Mouse (Mus musculus) kidney, adult 2 months (tissue): Measurements from ENCODE around the gene Fam78b. TPM values are rescaled to one million over a fixed set of nuclear protein-coding genes. Genes with fewer than 3 reads are reported as not detected.

ENCODE experiments used
- DNase-seq: peaks from one replicate; pipeline ENCODE4 v3.0.0; 2021
- H3K27ac ChIP-seq: fragments of 200-500 bp; 2 replicates; pipeline ENCODE4 v1.5.1; 2012; ENCODE audit warnings: low read depth, low read length, control low read depth, inconsistent platforms; ENCODE audit not compliant: insufficient read depth
- H3K27me3 ChIP-seq: fragments of 200-500 bp; replicated peaks from 2 replicates; pipeline ENCODE4 v1.6.1; 2012; ENCODE audit warnings: mild to moderate bottlenecking, moderate library complexity, low read length, inconsistent platforms; ENCODE audit not compliant: control insufficient read depth, insufficient read depth
- H3K36me3 ChIP-seq: fragments of 200-500 bp; 2 replicates; pipeline ENCODE4 v1.6.1; 2012; ENCODE audit warnings: mild to moderate bottlenecking, moderate library complexity, low read length, inconsistent platforms; ENCODE audit not compliant: control insufficient read depth, insufficient read depth
- H3K4me1 ChIP-seq: fragments of 200-500 bp; 2 replicates; pipeline ENCODE4 v1.6.1; 2011; ENCODE audit warnings: low read length; ENCODE audit not compliant: control insufficient read depth, insufficient read depth
- H3K4me3 ChIP-seq: fragments of 200-500 bp; 2 replicates; pipeline ENCODE4 v1.5.1; 2011; ENCODE audit warnings: mild to moderate bottlenecking, low read depth, low read length, control low read depth; ENCODE audit not compliant: insufficient read depth
- CTCF ChIP-seq: fragments of 200-500 bp; conservative IDR thresholded peaks from 2 replicates; pipeline ENCODE4 v1.5.1; 2011; ENCODE audit warnings: low read depth, mild to moderate bottlenecking, control low read depth, low read length, moderate library complexity, mixed read lengths; ENCODE audit not compliant: insufficient read depth, insufficient read length
- POLR2A ChIP-seq: fragments of 200-500 bp; IDR thresholded peaks from one replicate; pipeline ENCODE4 v1.6.1; 2011; ENCODE audit warnings: low read depth, low read length, control low read depth
- WGBS: fragments of 180-500 bp; shearing (Covaris S2); methylation state at CpG from one replicate; pipeline ENCODE4 v1.1.7; 2018; 5-methylcytosine and 5-hydroxymethylcytosine counted together
- polyA plus RNA-seq: library from polyadenylated mRNA; depleted of rRNA; stranded (reverse); fragments of >200 nt; gene quantifications from 2 replicates; pipeline ENCODE4 v1.2.3, GENCODE M21; 2012

Fam78b gene
- polyA plus RNA-seq, 1 experiment = 1.3 TPM

- TF ChIP-seq POLR2A = no peak
- TF ChIP-seq CTCF = no peak
- Histone ChIP-seq H3K4me1 (no peaks in the 10 kb centered on the region), H3K36me3 (no peaks in the 10 kb centered on the region), H3K27ac (no peak overlapping the region), H3K4me3 (no peak overlapping the region), H3K27me3 (no peaks in the 10 kb centered on the region)
- 30% methylated on average over 6 of the region's 6 CpGs for WGBS
- no peak for DNase-seq
Measured at GRCm38 (mm10) chr1:167011301-167011700, 10.1 kb downstream of the Fam78b start.

DNA sequence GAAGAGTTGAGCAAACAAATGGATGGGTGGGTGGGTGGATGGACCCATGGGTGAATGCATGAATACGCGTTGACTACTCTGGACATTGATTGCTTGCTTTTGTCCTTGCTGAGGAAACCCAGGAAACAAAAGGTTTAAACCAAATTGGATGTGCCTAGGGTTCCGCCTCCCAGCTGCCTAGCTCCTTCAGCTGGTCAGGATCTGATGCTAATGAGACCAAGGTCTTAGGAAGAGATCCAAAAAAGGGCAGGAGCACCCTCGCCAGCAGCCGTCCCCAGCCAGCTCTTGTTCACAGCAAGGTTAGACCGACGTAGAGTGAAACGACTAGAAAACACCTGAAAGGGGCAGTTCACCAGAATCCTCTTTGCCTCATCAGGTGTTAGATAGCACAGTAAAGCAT, 11.4 kb downstream of the Fam78b start:
- no peak for DNase-seq
- no peak overlapping the region for H3K4me3 ChIP-seq
- WGBS = 95% methylated on average over 8 of the region's 8 CpGs
- H3K27me3 ChIP-seq = no peaks in the 10 kb centered on the region
- TF ChIP-seq CTCF (no peak), POLR2A (no peak)
- H3K36me3 ChIP-seq = no peaks in the 10 kb centered on the region
- H3K27ac ChIP-seq = no peak overlapping the region
- H3K4me1 ChIP-seq = no peaks in the 10 kb centered on the region

GRCm38 (mm10) chr1:167013234-167013864, 12.1 kb downstream of the Fam78b start:
- H3K4me3 ChIP-seq = no peak overlapping the region
- TF ChIP-seq POLR2A (no peak), CTCF (no peak)
- H3K4me1 ChIP-seq = no peaks in the 10 kb centered on the region
- H3K27ac ChIP-seq = no peak overlapping the region
- no peaks in the 10 kb centered on the region for H3K27me3 ChIP-seq
- DNase-seq = no peak
- WGBS = 33% methylated on average over 7 of the region's 7 CpGs
- no peaks in the 10 kb centered on the region for H3K36me3 ChIP-seq

GRCm38 (mm10) chr1:167016269-167016668, 15.1 kb downstream of the Fam78b start:
- Histone ChIP-seq H3K4me3 (no peak overlapping the region), H3K27ac (no peak overlapping the region), H3K27me3 (no peaks in the 10 kb centered on the region), H3K36me3 (no peaks in the 10 kb centered on the region), H3K4me1 (no peaks in the 10 kb centered on the region)
- TF ChIP-seq CTCF = no peak
- TF ChIP-seq POLR2A = no peak
- no peak for DNase-seq
- 48% methylated on average over 3 of the region's 3 CpGs for WGBS

GRCm38 (mm10) chr1:167022001-167022424, 20.8 kb downstream of the Fam78b start:
- H3K36me3 ChIP-seq = no peaks in the 10 kb centered on the region
- no peak for DNase-seq
- no peak for TF ChIP-seq CTCF
- TF ChIP-seq POLR2A = no peak
- H3K4me3 ChIP-seq = no peak overlapping the region
- no peaks in the 10 kb centered on the region for H3K4me1 ChIP-seq
- H3K27me3 ChIP-seq = no peaks in the 10 kb centered on the region
- no peak overlapping the region for H3K27ac ChIP-seq
- WGBS = 21% methylated on average over 9 of the region's 9 CpGs

DNA sequence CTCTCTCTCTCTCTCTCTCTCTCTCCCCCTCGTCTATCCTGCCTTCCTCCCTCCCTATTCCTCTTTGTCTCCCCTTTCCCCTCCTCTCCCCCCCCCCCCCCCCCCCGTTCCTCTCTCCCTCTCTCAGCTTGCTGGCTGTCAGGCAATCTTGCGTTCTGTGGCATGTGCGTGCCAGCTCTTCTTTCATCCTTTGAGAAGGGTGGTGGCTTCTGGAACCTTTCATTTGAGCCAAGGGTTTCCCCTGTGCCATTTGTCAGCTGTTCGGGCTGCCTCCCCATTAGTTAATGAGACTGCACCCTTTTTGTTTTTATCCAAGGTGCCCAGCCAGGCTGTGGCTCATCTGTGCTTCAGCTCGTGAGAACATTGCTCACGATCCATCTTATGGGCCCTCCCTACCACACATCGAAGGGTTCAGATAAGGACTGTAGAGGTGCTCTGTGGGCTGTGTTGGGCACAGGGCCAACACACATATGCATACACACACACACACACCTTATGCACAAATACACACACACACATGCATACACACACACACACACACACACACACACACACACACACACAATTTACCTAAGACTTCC, 21.4 kb downstream of the Fam78b start:
- Histone ChIP-seq H3K36me3 (no peaks in the 10 kb centered on the region), H3K27me3 (no peaks in the 10 kb centered on the region), H3K27ac (no peak overlapping the region), H3K4me1 (no peaks in the 10 kb centered on the region), H3K4me3 (no peak overlapping the region)
- TF ChIP-seq POLR2A (no peak), CTCF (no peak)
- WGBS = 24% methylated on average over 7 of the region's 8 CpGs
- no peak for DNase-seq

DNA sequence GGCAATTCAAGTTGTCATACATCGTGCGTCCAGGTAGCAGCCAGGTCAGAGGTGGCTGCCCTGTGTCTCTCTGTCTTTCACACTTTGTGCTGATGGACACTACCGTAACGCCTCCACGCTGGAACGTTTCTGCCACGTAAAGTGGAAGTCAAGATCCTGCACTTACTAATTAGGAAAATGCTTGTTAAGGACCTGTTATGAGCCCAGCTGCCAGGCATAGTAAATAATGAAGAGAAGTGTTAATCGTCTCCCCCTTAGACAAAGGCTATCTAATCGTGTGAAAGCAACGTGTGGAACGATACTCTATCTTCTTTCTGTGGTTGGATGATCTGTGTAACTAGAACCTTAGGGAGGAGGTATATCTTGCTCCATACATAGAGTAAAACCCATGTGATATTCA, 22.6 kb downstream of the Fam78b start:
- H3K4me1 ChIP-seq = no peaks in the 10 kb centered on the region
- H3K4me3 ChIP-seq = no peak overlapping the region
- 44% methylated on average over 11 of the region's 11 CpGs for WGBS
- TF ChIP-seq POLR2A (no peak), CTCF (no peak)
- no peak for DNase-seq
- no peaks in the 10 kb centered on the region for H3K27me3 ChIP-seq
- no peak overlapping the region for H3K27ac ChIP-seq
- H3K36me3 ChIP-seq = no peaks in the 10 kb centered on the region
